Mouse (Mus musculus) adrenal gland, postnatal 4 days (tissue): ENCODE measurements around the gene Atp6v0a1. TPM values are rescaled to one million over a fixed set of nuclear protein-coding genes. Genes with fewer than 3 reads are reported as not detected.
"Not testable (repeated sequence)": the region's sequence is repeated elsewhere in the genome, so short reads cannot be mapped to it uniquely, and the experiment has no call there.

ENCODE experiments used
- DNase-seq, 2 experiments: peaks; one replicate each; pipeline ENCODE4 v3.0.0; 2021 to 2022; ENCODE audit warnings: low spot score in 2 of 2, mixed read lengths in 2 of 2
- total RNA-seq, 2 experiments: library from RNA; stranded (reverse); gene quantifications; 2 replicates each; pipeline ENCODE4 v1.2.3; 2021

Atp6v0a1 gene
- total RNA-seq, 2 experiments from 2014 or later, result 103 to 106 TPM

DNA sequence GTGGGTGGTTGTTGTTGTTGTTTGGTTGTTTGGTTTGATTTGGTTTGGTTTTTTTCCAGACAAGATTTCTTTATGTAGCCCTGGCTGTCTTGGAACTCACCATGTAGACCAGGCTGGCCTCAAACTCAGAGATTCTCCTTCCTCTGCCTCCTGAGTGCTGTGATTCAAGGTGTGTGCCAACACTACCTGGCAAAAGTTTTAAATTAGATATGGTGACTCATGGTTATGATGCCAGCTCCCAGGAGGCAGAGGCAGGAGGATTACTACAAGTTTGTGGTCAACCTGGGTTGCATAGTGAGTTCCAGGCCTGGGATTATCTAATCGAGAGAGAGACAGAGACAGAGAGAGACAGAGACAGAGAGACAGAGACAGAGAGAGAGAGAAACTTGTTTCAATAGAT, 28.8 kb upstream of the Atp6v0a1 start:
- DNase-seq, result no peak

- DNase-seq, result no peak
These were observed 28.0 kb upstream of the Atp6v0a1 start for GRCm38 (mm10) chr11:100981236-100981635.

DNA sequence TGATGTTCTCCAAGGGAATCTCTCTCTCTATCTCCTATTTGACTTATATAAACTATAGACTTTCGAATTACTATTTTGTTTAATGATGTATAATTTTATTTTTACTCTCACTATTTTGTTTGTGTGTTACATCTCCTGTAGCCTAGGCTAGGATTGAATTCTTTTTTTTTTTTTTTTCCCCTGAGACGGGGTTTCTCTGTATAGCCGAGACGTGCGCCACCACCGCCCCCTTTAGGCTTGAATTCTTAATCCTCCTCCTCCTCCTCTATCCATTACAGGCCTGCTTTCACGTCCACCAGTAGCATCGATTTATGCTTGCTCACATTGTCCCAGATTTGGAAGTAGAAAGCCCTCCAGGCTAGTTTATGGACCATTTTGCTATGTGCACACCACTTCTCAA, 27.2 kb upstream of the Atp6v0a1 start:
- DNase-seq, result no peak

- peak; percentile 58 to 77 for DNase-seq
These were observed 26.0 kb upstream of the Atp6v0a1 start for GRCm38 (mm10) chr11:100983125-100983777.

GRCm38 (mm10) chr11:100983778-100984131, 25.5 kb upstream of the Atp6v0a1 start:
- DNase-seq, result no peak

DNA sequence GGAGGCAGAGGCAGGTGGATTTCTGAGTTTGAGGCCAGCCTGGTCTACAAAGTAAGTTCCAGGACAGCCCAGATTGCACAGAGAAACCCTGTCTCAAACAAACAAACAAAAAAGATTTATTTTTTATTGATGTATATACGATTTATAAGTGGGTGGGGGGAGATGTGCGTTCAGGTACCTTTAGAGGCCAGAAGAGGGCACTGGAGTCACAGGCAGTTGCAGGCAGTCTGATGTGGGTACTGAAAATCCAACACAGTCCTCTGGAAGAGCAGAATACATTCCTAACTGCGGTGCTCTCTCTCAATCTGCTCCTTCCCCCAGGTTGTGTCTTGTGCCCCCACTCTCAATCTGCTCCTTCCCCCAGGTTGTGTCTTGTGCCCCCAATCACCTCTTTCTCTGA, 23.6 kb upstream of the Atp6v0a1 start:
- DNase-seq, result no peak

DNA sequence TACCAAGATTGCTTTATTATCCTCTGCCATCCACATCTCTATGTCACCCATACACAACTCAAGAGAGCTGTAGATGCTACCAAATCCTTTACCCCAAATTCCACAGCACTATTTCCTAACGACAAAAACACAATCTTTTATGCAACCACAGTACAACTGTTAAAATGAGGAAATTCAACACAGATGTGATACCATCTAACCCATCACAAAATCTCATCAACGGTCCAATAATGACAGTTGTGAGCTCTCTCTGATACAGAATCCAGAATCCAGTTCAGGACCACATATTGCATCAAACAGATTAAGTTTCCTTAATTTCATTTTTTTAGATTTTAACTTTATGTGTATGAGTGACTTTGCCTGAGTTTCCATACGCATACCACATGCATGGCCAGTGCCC, 20.6 kb upstream of the Atp6v0a1 start:
- no peak for DNase-seq

GRCm38 (mm10) chr11:100989666-100990065, 19.6 kb upstream of the Atp6v0a1 start:
- no peak for DNase-seq

DNA sequence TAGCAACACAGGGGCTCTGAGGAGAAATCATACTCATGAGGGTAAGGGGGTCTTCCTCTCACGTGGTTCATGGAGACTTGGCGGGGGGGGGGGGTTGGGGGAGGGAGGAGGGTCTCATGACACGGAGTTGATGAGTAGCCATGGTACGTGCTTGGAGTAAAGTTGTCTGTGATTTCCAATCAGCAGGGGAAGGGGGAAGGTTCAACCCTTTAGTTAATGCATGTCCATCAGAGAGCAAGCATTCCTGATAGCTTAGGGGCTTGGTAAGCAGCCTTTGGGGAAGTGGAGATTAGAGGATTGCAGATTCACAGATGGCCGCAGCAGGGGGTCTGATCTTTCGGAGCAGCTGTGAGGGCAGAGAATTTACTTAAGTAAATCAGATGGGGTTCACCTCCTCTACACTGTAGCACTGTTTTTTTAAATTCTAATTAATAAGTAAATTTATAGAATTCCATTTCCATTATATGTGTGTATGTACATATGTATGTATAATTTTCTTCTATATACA, 18.2 kb upstream of the Atp6v0a1 start:
- DNase-seq, result no peak

- no peak for DNase-seq
These were observed 15.8 kb upstream of the Atp6v0a1 start for GRCm38 (mm10) chr11:100993437-100993836.

DNA sequence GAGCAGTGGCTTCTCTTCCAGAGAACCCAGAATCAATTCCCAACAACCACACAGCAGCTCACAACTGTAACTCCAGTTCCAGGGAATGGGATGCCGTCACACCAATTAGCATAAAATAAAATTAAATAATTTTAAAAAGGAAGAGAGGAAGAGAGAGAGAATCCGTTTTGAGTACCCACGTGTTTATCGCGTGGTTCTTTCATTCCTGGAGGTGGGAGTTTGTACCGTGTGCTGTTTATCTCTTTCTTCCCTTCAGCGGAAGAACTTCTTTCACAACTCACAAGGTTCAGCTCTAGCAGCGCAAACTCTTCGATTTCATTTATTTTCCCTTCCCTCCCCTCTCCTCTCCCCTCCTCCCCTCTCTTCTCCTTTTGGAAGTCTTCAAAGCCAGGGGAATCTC, 15.0 kb upstream of the Atp6v0a1 start:
- no peak for DNase-seq

GRCm38 (mm10) chr11:100994655-100995054, 14.6 kb upstream of the Atp6v0a1 start:
- no peak for DNase-seq

DNA sequence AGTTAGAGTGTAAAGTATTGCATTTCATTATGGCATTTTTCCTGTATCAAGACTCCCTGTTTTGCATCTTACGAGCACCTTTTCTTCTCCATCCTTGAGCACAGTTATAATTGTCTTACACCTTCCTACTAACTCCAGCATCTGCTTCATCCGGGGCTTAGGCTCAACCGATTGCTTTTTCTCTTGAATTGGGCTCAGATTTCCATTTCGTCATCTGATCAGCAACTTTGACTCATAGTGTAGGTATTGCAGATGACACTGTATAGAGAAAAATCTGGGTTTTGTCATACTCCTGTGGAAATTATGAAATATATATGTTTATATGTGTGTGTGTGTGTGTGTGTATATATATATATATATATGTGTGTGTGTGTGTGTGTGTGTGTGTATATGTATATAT, 12.8 kb upstream of the Atp6v0a1 start:
- DNase-seq, result no peak

- DNase-seq, result no peak
These were observed 10.4 kb upstream of the Atp6v0a1 start for GRCm38 (mm10) chr11:100998836-100999235.

GRCm38 (mm10) chr11:100999254-100999653, 10.0 kb upstream of the Atp6v0a1 start:
- DNase-seq, result no peak

DNA sequence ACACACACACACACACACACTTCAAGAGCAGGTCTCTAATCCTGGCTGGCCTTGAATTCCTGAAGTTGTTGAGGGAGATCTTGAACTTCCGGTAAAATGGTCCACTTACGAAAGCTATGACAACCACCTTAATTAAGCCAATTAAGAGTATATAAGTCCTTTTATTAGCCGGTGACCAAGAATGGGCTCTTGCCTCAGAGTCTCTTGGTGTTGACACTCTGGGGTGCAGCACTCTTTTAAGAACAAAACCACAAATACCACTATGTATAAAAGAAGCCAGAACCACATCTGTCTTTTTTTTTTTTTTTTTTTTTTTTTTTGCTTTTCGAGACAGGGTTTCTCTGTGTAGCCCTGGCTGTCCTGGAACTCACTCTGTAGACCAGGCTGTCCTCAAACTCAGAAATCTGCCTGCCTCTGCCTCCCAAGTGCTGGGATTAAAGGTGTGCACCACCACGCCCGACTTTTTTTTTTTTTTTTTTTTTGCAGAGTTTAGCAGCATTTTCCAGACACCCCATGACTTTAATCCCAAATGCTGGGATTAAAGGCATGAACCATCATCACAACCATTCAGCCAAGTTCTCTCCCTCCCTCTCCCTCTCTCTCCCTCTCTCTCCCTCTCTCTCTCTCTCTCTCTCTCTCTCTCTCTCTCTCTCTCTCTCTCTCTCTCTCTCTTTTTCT, 7.2 kb upstream of the Atp6v0a1 start:
- not testable (repeated sequence) for DNase-seq

DNA sequence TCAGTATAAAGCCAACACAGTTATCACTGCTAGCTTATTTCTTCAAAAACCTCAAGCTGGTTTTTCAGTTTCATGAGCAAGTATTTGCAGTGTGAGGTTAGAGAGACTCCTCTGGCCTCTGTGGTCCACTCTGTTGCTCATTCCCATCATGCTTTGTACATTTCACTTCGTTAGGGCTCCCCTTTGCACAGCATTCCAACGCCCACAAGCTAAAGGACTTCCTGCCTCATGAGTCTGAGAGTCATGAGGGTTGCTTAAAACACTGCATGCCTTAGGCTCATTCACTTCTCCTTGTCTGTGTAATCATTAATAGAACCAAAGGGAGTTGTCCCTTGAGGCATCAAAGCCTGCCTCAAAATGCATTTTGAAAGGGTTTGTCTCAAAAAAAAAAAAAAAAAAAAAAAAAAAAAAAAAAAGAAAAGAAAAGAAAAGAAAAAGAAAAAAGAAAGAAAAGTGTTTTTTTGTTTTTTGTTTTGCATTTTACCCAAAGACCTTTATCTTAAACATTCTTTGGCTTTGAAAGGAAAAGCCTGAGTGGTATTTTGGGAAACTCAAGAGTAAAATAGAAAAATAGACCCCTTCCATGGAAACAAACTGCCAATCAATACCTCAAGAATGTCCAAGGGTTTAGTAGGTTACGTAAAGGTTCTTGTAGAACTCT, 6.1 kb upstream of the Atp6v0a1 start:
- no peak for DNase-seq

DNA sequence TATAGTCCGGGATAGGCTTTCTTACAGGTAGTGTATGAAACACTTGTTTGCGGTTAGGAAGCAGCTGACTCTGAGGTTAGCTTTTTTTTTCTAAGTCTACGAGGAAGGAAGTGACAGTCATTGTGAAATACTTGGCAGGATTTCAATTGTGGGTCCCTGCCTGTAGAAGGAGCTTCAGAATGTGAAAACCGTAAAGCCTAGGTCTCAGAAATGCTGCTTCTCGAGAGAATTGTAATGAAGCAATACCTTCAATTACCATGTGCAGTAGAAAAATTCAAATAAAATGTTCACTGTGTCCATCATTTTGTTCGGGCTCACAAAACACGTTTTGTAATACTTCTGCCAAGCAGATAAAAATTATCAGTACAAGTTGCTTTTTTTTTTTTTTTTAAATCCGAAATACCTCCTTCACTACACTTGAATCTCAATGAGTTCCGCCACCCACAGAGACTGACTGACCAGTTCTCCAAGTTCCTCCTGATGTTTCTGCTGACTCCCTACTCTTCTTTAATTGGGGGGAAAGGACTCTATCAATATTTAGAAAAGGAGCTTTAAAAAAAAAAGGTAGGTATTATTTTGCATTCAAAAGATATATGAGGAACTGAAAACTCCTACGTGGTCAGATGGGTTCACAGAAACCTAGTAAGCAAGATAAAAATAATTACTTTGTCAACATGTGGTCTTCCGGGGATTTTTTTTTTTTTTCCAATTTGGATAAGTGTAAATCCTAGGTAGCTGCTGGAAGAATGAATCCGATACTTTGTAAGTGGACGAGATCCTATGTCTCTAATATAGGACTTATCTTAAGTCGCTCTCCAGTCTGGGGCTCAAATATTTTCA, 826 bp upstream of the Atp6v0a1 start:
- no peak for DNase-seq

GRCm38 (mm10) chr11:101009888-101010784, 884 bp downstream of the Atp6v0a1 start:
- no peak for DNase-seq

DNA sequence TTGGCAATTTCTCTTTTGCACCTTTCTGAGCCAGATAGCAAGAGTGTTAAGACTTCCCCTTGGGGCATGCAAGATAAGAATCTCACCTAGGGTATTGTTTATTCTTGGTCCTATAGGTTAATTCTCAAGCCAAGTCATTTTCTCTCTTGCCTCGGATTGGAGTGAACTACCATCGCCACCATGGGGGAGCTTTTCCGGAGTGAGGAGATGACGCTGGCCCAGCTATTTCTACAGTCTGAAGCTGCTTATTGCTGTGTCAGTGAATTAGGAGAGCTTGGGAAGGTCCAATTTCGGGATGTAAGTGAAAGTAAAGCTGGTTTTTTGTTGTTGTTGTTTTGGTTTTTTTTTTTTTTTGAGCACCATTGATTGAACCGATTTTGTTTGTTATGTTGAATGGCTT, 2.4 kb downstream of the Atp6v0a1 start:
- no peak for DNase-seq
